Mouse (Mus musculus) G1E (cell line): ENCODE data around the gene Myh14.

Source experiments
- CTCF ChIP-seq: IDR thresholded peaks from 2 replicates; pipeline ENCODE4 v1.5.1; 2012; ENCODE audit warnings: low read depth, low read length, inconsistent platforms, mixed read lengths
- GATA1 ChIP-seq: IDR thresholded peaks from 2 replicates; pipeline ENCODE4 v1.6.1; 2012; ENCODE audit warnings: borderline replicate concordance, low read length, inconsistent platforms, mixed read lengths
- GATA2 ChIP-seq: IDR thresholded peaks from 2 replicates; pipeline ENCODE4 v1.6.1; 2012; ENCODE audit warnings: low read depth, low read length, inconsistent platforms, borderline replicate concordance
- TAL1 ChIP-seq: conservative IDR thresholded peaks from 2 replicates; pipeline ENCODE4 v1.6.1; 2012; ENCODE audit warnings: low read depth, low read length, inconsistent platforms, mixed read lengths

DNA sequence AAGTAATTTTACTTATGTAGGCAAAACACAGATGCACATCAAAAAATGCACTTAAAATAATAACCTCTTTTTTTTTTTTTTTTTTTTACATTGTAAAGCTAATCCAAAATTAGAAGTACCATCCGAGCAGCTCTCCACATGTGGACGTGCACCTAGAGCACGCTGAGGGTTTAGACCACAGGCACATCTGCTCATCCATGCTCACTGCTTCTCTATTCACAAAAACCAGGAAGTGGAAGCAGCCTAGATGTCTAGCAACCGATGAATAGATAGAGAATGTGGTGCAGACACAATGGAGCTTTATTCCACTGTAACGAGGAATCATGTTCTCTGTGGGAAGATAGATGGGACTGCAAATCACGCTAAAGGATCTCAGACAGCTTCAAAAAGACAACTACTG is 4.5 kb upstream of the Myh14 start:
- TF ChIP-seq GATA1 (no peak), CTCF (no peak), TAL1 (no peak), GATA2 (no peak)
